Mouse (Mus musculus) MEL (cell line): ENCODE data around the gene Mmel1. TPM values are rescaled to one million over a fixed set of nuclear protein-coding genes. Genes with fewer than 3 reads are reported as not detected.

Experiments
- DNase-seq: peaks from one replicate; pipeline ENCODE4 v3.0.0; 2011; ENCODE audit warnings: low read depth, low spot score
- H3K27ac ChIP-seq: 2 replicates; pipeline ENCODE4 v1.5.1; 2012; ENCODE audit warnings: low read depth, mild to moderate bottlenecking, control low read depth, low read length, moderate library complexity; ENCODE audit not compliant: control insufficient read depth
- H3K27me3 ChIP-seq, 2 experiments: fragments of 150-350 bp in 1 of 2; sonication (generic) in 1 of 2; 2 replicates each; pipeline ENCODE4 v1.6.1; 2012; ENCODE audit warnings: low read length in 2 of 2, mild to moderate bottlenecking in 2 of 2, improper control_type of control experiment in 1 of 2, moderate library complexity in 1 of 2; ENCODE audit not compliant: insufficient read depth in 2 of 2, control insufficient read depth in 1 of 2
- H3K36me3 ChIP-seq, 2 experiments: 2 replicates each; pipeline ENCODE4 v1.6.1; 2012 to 2014; ENCODE audit warnings: low read length in 2 of 2, improper control_type of control experiment in 1 of 2, inconsistent platforms in 1 of 2, mild to moderate bottlenecking in 1 of 2; ENCODE audit not compliant: insufficient read depth in 2 of 2, control insufficient read depth in 1 of 2
- H3K4me1 ChIP-seq, 2 experiments: fragments of 150-350 bp in 1 of 2; sonication (generic) in 1 of 2; 2 replicates each; pipeline ENCODE4 v1.6.1; 2012; ENCODE audit warnings: low read length in 2 of 2, improper control_type of control experiment in 1 of 2, mild to moderate bottlenecking in 1 of 2; ENCODE audit not compliant: insufficient read depth in 2 of 2, control insufficient read depth in 1 of 2
- H3K4me3 ChIP-seq, 2 experiments: fragments of 150-350 bp in 1 of 2; sonication (generic) in 1 of 2; 2 replicates each; pipeline ENCODE4 v1.5.1; 2012; ENCODE audit warnings: low read depth in 2 of 2, low read length in 2 of 2, mild to moderate bottlenecking in 2 of 2, moderate library complexity in 2 of 2, control low read depth in 1 of 2, improper control_type of control experiment in 1 of 2; ENCODE audit not compliant: control insufficient read depth in 1 of 2, insufficient read depth in 1 of 2
- H3K79me2 ChIP-seq: 2 replicates; pipeline ENCODE4 v1.6.1; 2012; ENCODE audit warnings: mild to moderate bottlenecking, low read length, moderate library complexity; ENCODE audit not compliant: control insufficient read depth, poor library complexity, insufficient read depth
- H3K9ac ChIP-seq: 2 replicates; pipeline ENCODE4 v1.6.1; 2012; ENCODE audit warnings: low read depth, mild to moderate bottlenecking, control low read depth, low read length, moderate library complexity; ENCODE audit not compliant: control insufficient read depth, poor library complexity, severe bottlenecking
- H3K9me3 ChIP-seq: fragments of 150-350 bp; sonication (generic); replicated peaks from 2 replicates; pipeline ENCODE4 v1.6.1; 2012; ENCODE audit warnings: mild to moderate bottlenecking, low read length, improper control_type of control experiment, moderate library complexity; ENCODE audit not compliant: insufficient read depth
- BHLHE40 ChIP-seq: IDR thresholded peaks from 2 replicates; pipeline ENCODE4 v1.6.1; 2012; ENCODE audit warnings: low read depth, mild to moderate bottlenecking, inconsistent platforms, low read length, improper control_type of control experiment, borderline replicate concordance
- CHD1 ChIP-seq: IDR thresholded peaks from 2 replicates; pipeline ENCODE4 v1.6.1; 2012; ENCODE audit warnings: low read depth, mild to moderate bottlenecking, inconsistent platforms, low read length, improper control_type of control experiment
- CHD2 ChIP-seq: IDR thresholded peaks from 2 replicates; pipeline ENCODE4 v1.6.1; 2011; ENCODE audit warnings: low read length, improper control_type of control experiment
- ELF1 ChIP-seq: IDR thresholded peaks from 2 replicates; pipeline ENCODE4 v1.6.1; 2014; ENCODE audit warnings: low read depth, mild to moderate bottlenecking, inconsistent platforms, low read length, improper control_type of control experiment, moderate library complexity
- ETS1 ChIP-seq: IDR thresholded peaks from 2 replicates; pipeline ENCODE4 v1.6.1; 2012; ENCODE audit warnings: low read depth, mild to moderate bottlenecking, inconsistent platforms, low read length, improper control_type of control experiment, moderate library complexity
- GABPA ChIP-seq: IDR thresholded peaks from 2 replicates; pipeline ENCODE4 v1.6.1; 2012; ENCODE audit warnings: low read depth, mild to moderate bottlenecking, inconsistent platforms, low read length, improper control_type of control experiment, moderate library complexity
- GATA1 ChIP-seq: IDR thresholded peaks from 2 replicates; pipeline ENCODE4 v1.6.1; 2011; ENCODE audit warnings: low read depth, low read length, improper control_type of control experiment
- JUND ChIP-seq: IDR thresholded peaks from 2 replicates; pipeline ENCODE4 v1.6.1; 2011; ENCODE audit warnings: low read depth, mild to moderate bottlenecking, improper control_type of control experiment, low read length
- MEF2A ChIP-seq: IDR thresholded peaks from 2 replicates; pipeline ENCODE4 v1.6.1; 2014; ENCODE audit warnings: low read depth, mild to moderate bottlenecking, inconsistent platforms, low read length, improper control_type of control experiment; ENCODE audit not compliant: poor library complexity, insufficient replicate concordance, severe bottlenecking; ENCODE audit errors: extremely low read depth
- MXI1 ChIP-seq: IDR thresholded peaks from 2 replicates; pipeline ENCODE4 v1.6.1; 2011; ENCODE audit warnings: mild to moderate bottlenecking, low read depth, low read length, improper control_type of control experiment
- MYC ChIP-seq: IDR thresholded peaks from 2 replicates; pipeline ENCODE4 v1.6.1; 2011; ENCODE audit warnings: low read depth, mild to moderate bottlenecking, low read length, improper control_type of control experiment, moderate library complexity
- NRF1 ChIP-seq: IDR thresholded peaks from 2 replicates; pipeline ENCODE4 v1.6.1; 2014; ENCODE audit warnings: low read depth, mild to moderate bottlenecking, inconsistent platforms, low read length, improper control_type of control experiment, moderate library complexity; ENCODE audit not compliant: poor library complexity, insufficient read depth, severe bottlenecking
- POLR2AphosphoS2 ChIP-seq: IDR thresholded peaks from 2 replicates; pipeline ENCODE4 v1.6.1; 2011; ENCODE audit warnings: low read length, improper control_type of control experiment
- POLR2AphosphoS5 ChIP-seq: IDR thresholded peaks from 2 replicates; pipeline ENCODE4 v1.6.1; 2012; ENCODE audit warnings: low read depth, borderline replicate concordance, mild to moderate bottlenecking, inconsistent platforms, low read length, moderate library complexity, mixed read lengths
- RAD21 ChIP-seq: IDR thresholded peaks from 2 replicates; pipeline ENCODE4 v1.6.1; 2011; ENCODE audit warnings: mild to moderate bottlenecking, low read depth, low read length, improper control_type of control experiment
- SIN3A ChIP-seq: IDR thresholded peaks from 2 replicates; pipeline ENCODE4 v1.6.1; 2012; ENCODE audit warnings: low read length, improper control_type of control experiment, inconsistent platforms
- TAL1 ChIP-seq: IDR thresholded peaks from 2 replicates; pipeline ENCODE4 v1.6.1; 2012; ENCODE audit warnings: mild to moderate bottlenecking, inconsistent platforms, low read length, moderate library complexity, mixed read lengths
- TCF12 ChIP-seq: IDR thresholded peaks from 2 replicates; pipeline ENCODE4 v1.6.1; 2014; ENCODE audit warnings: low read depth, mild to moderate bottlenecking, inconsistent platforms, low read length, improper control_type of control experiment, moderate library complexity
- USF1 ChIP-seq: IDR thresholded peaks from 2 replicates; pipeline ENCODE4 v1.6.1; 2014; ENCODE audit warnings: low read depth, mild to moderate bottlenecking, inconsistent platforms, low read length, improper control_type of control experiment, moderate library complexity
- USF2 ChIP-seq, 2 experiments: IDR thresholded peaks; 2 replicates each; pipeline ENCODE4 v1.6.1; 2011 to 2012; ENCODE audit warnings: improper control_type of control experiment in 2 of 2, low read length in 2 of 2, borderline replicate concordance in 1 of 2, inconsistent platforms in 1 of 2, low read depth in 1 of 2, mild to moderate bottlenecking in 1 of 2; ENCODE audit not compliant: insufficient read depth in 1 of 2
- ZC3H11A ChIP-seq: IDR thresholded peaks from 2 replicates; pipeline ENCODE4 v1.6.1; 2012; ENCODE audit warnings: low read depth, mild to moderate bottlenecking, inconsistent platforms, low read length, improper control_type of control experiment
- ZNF384 ChIP-seq: IDR thresholded peaks from 2 replicates; pipeline ENCODE4 v1.6.1; 2012; ENCODE audit warnings: low read depth, mild to moderate bottlenecking, inconsistent platforms, low read length, improper control_type of control experiment
- polyA plus RNA-seq, 2 experiments: library from polyadenylated mRNA; stranded (reverse) in 1 of 2; unstranded in 1 of 2; fragments of >175 nt in 1 of 2; fragments of >200 nt in 1 of 2; gene quantifications; 2 replicates each; pipeline versions ENCODE4 v1.2.1 to v1.2.4; 2012; ENCODE audit warnings: low replicate concordance in 2 of 2, low read depth in 1 of 2; ENCODE audit not compliant: insufficient read length in 2 of 2, insufficient read depth in 1 of 2, missing spikeins in 1 of 2
- total RNA-seq: library from RNA; depleted of rRNA; stranded (reverse); fragments of 300-350 nt; gene quantifications from 2 replicates; pipeline ENCODE4 v1.2.3, GENCODE M21; 2012

Gene Mmel1
- total and polyA plus RNA-seq, 3 experiments = 0.07 to 0.08 TPM; not detected in 1

DNA sequence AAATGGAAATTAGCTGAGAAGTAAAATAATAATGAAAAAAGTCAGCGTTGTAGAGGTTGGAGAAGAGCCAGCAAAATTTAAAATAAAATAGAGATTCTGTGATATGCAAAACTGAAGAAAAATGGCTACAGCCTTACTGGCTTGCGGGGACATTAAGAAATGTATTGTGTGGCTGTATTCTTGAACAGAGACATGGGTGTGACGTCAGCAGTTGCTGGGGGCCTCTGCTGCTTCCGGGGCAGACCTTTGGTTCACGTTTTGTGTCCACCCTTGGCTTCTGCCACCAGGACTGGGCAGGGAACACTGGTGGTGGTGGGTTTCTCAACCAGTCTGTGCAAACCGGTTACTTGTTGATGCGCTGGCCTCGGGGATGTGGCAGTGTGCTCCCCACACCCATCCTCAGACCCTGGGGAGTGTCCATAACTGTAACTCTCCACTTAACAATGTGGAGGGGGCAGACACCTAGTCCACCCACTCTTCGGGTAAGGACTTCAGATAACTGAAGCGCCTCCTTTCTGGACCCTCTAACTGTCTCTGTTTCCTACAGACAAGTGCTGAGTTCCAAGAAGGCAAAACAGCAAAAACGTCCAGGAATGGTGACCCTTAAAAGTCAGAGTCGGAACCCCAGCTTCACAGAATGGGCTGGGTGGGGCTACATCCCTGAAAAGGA lies 14.6 kb upstream of the Mmel1 start:
- H3K36me3 ChIP-seq = no peaks in the 10 kb centered on the region
- no peaks in the 10 kb centered on the region for H3K4me1 ChIP-seq
- no peak for DNase-seq
- H3K27ac ChIP-seq = no peak overlapping the region
- no peak overlapping the region for H3K9ac ChIP-seq
- TF ChIP-seq JUND (no peak), ETS1 (no peak), BHLHE40 (no peak), SIN3A (no peak), TAL1 (no peak), POLR2AphosphoS2 (no peak), CHD1 (no peak), USF2 (IDR thresholded peaks at IDR 0.05; ENCODE audit: borderline replicate concordance in 1 of 2, insufficient read depth in 1 of 2, low read depth in 1 of 2, low read length in 2 of 2) (no peak), CHD2 (no peak), TCF12 (no peak), POLR2AphosphoS5 (no peak), NRF1 (no peak), ZNF384 (no peak), USF1 (no peak), MEF2A (no peak), GATA1 (no peak), GABPA (no peak)
- H3K27me3 ChIP-seq = no peaks in the 10 kb centered on the region
- H3K4me3 ChIP-seq = no peak overlapping the region
- no peaks in the 10 kb centered on the region for H3K79me2 ChIP-seq
- H3K9me3 ChIP-seq = no peaks in the 10 kb centered on the region

DNA sequence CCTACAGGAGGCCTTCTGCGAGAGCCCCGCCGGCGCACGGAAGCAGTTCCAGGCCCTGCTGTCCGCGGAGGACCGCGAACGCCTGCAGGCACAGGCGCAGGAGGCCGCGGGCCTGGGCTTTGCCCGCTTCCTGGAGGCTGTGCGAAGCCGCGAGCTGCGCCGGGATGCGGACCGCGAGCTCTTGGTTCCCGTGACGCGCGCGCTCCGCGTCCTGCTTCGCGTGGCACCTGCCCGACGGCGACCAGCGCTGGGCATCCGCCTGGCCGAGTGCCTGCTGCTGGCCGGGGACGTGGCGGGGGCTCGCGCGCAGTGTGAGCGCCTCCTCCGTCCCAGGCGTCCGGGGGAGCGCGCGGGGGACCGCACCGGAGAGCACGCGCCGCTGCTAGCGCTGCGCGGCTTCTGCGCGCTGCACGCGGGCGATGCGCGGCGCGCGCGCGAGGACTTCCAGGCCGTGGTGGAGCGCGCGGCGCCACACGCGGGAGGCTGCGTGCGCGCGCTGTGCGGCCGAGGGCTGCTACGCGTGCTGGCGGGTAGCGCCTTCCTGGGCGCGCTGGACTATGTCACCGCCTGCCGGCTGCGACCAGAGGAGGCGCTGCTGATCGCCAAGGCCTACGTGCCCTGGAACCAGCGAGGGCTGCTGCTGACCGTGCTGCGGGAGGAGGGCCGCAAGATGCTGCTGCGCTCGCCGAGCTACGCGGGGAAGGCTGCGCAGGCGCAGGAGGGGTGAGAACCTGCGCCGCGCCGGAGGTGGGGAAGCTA lies 13.5 kb upstream of the Mmel1 start:
- Histone ChIP-seq H3K79me2 (no peaks in the 10 kb centered on the region), H3K36me3 (no peaks in the 10 kb centered on the region), H3K27ac (no peak overlapping the region), H3K27me3 (no peaks in the 10 kb centered on the region), H3K9me3 (no peaks in the 10 kb centered on the region), H3K9ac (no peak overlapping the region), H3K4me1 (no peaks in the 10 kb centered on the region), H3K4me3 (no peak overlapping the region)
- no peak for DNase-seq
- TF ChIP-seq MYC (no peak), MEF2A (no peak), ZC3H11A (no peak), RAD21 (no peak), MXI1 (no peak), ELF1 (no peak)
